Mouse (Mus musculus): Measurements from ENCODE around the gene 1190002N15Rik.

The 1190002N15Rik gene

DNA sequence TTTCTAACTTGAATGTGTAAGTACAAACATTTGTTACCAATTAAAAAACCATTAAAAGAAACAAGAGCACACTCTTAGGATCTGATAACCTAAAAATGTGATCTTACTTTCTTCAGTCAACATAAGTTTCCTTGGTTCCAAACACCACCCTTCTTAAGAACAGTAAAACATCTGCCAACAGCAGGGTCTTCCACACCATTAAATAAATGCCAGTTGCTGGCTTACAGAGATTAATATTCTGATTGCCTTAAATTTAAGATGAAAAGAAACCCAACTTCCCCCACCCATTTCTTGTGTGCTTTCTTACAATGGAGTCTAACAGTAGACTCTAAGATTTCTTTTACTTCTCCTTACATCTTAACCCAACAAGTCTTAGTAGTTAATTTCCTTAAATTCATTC is 7.9 kb downstream of the 1190002N15Rik start:
- no peak for DNase-seq (ENCODE audit: low spot score in 2 of 2)

- DNase-seq (ENCODE audit: low spot score in 2 of 2) = no peak
These were observed 8.6 kb downstream of the 1190002N15Rik start for GRCm38 (mm10) chr9:94529146-94529746.

DNA sequence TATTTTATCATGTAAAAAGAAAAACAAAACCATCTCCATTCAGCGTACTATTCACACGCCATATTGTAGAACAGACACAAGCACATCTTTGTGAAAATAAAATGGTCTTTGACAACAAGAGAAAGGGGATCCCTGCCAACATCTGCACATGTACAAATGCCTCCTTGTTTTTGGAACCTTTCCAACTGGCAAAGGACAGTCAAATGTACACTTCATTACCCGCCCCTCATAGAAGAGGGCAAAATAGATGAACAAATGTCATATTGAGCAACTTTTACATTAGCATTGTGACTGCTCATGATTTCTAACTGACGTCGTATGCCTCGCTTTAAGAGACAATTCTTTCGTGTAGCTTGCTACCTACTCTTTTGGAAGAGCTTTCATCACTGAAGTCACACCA is 11.4 kb downstream of the 1190002N15Rik start:
- no peak for DNase-seq (ENCODE audit: low spot score in 2 of 2)

DNA sequence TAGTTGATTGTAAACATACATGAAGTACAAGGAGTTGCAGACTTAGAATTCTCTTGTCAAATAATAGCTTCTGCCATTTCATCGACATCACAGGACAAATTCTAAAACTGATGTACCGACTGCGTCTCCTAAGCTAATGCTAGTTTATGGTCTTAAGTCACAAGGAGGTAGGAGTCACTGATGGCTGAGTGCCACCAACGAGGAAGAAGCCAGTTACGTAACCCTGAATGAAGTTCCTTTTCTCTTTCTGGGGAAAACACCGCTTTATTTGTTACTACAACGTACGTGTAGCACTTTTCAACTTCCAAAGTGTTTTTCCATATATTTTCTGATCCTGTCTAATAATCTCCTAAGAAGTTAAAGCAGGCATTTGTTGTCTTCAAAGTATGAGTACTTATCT is 25.6 kb downstream of the 1190002N15Rik start:
- DNase-seq (ENCODE audit: low spot score in 2 of 2) = no peak

- DNase-seq (ENCODE audit: low spot score in 2 of 2) = no peak
These were observed 26.7 kb downstream of the 1190002N15Rik start for GRCm38 (mm10) chr9:94511139-94511538.

GRCm38 (mm10) chr9:94506980-94507379 is 30.9 kb downstream of the 1190002N15Rik start:
- DNase-seq (ENCODE audit: low spot score in 2 of 2) = no peak

DNA sequence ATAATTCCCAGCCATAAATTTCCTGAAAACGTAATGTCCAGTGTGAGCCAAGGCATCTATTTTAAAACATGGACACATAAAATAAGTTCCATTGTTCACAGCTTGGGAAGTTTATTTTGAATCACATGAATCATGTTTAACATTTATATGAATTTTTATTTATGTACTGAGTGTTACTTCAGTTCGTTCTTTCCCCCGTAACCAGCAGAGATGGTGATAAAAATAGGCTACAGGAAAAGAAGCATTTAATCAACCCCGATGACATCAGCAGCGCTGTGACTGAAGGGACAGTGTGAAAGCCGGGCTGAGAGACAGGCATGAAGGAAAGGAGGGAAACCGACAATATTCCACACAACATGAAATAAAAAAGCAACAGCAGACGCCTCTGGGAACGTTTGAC is 46.4 kb downstream of the 1190002N15Rik start:
- DNase-seq (ENCODE audit: low spot score in 2 of 2) = no peak

DNA sequence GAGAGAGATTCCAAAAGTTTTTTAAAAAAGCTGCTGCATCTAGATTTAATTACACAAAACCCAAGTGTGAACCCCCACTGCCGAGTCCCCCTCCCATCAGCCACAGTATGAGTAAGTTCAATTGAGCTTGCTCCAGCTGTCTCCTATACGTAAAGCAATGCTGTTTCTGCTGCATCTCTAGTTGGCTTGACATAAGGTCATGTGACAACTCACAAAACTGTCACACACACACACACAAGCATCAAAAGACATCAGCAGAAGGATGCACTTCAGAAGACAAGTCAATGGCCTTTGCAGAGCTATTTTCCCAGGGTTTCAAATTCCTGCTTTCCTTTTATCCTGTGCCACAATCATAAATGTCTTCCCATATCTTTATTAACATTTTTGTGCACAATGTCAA is 49.9 kb downstream of the 1190002N15Rik start:
- DNase-seq (ENCODE audit: low spot score in 2 of 2) = no peak

- no peak for DNase-seq (ENCODE audit: low spot score in 2 of 2)
These were observed 54.5 kb downstream of the 1190002N15Rik start for GRCm38 (mm10) chr9:94483291-94483879.

- DNase-seq (ENCODE audit: low spot score in 2 of 2) = no peak
These were observed 55.5 kb downstream of the 1190002N15Rik start for GRCm38 (mm10) chr9:94482215-94482975.

GRCm38 (mm10) chr9:94481057-94481456 is 56.8 kb downstream of the 1190002N15Rik start:
- no peak for DNase-seq (ENCODE audit: low spot score in 2 of 2)

DNA sequence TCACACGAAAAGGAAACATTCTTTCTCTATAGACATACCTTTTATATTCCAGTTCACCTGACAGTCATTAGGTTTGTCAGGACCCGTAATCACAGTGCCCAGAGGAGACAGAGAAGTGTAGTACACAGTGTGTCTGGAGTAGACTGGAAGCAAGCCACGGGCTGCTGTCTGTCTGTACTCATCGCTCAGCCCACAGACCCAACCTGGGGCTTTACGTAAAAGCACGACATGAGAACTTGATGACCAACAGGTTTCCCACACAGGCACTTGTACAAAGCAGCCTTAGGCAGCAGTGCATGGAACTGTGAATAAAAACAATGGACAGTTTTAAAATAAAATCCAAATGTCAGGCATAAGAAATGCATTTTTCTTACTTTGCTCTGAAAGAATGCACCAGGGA is 58.5 kb downstream of the 1190002N15Rik start:
- DNase-seq (ENCODE audit: low spot score in 2 of 2) = no peak

DNA sequence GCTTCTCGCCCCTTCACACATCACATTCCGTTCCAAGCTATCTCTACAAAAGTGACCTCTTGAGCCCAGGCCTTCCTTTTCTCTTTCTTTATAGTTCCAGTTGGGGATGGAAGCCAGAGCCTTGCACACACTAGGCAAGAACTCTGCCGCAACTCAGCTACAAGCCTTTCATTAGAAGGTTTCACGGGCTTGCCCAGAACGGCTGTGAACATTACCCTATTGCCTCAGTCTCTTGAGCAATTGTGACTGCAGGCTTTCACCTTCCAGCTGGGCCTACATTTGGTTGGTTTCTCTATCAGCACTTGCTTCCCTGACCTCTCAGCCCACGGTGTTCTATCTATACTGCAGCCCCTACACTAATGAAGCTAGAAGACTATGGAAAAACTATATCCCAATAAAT is 58.9 kb downstream of the 1190002N15Rik start:
- no peak for DNase-seq (ENCODE audit: low spot score in 2 of 2)

DNA sequence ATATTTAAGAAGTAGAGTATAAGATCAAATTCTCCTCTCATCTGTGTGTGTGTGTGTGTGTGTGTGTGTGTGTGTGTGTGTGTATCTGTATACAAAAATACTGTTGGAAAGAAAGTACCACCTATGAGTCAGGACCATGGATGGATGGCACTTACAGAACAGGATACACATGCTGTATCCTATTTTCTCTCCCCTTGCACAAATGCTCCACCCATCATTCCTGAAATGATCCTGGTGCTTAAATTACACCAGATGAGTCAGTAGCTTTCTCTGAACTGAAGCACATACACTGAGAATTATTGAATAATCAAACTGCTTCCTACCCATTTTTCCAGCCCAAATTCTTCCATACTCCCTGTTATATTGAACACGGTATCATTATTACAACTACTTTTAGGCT is 61.9 kb downstream of the 1190002N15Rik start:
- no peak for DNase-seq (ENCODE audit: low spot score in 2 of 2)

GRCm38 (mm10) chr9:94473898-94474297 is 64.0 kb downstream of the 1190002N15Rik start:
- DNase-seq (ENCODE audit: low spot score in 2 of 2) = no peak

DNA sequence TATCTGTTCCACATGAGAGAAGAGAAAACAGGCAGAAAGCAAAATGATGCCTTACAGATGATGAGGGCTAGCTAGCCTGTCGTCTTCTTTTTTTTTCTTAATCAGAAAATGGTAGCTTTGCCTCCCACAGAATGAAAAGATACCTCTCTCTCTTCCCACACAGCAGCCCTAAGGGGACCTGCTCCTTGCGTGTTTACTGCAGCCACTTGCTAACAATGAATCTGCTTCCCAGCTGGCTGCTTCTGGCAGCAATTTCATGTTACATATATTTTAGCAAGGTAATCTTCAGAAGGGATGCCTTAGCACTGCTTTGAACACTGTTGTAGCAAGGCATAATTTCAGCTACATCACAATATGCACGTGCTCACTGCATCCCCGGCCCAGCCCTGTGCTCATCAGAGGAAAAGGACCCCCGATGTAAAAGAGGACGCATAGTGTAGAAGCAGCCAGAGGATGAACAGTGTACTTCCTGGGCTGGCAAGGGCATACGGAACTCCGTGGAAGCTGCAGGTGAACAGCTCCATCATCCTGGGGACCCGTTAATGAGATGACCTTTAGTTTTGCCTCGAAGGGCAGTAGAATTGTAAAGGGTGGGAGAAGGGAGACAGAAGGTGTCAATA is 64.8 kb downstream of the 1190002N15Rik start:
- DNase-seq (ENCODE audit: low spot score in 2 of 2) = no peak

GRCm38 (mm10) chr9:94471485-94471884 is 66.4 kb downstream of the 1190002N15Rik start:
- no peak for DNase-seq (ENCODE audit: low spot score in 2 of 2)

Data from urinary bladder, postnatal 4 days (tissue).